28 mouse cellular contexts compared by ENCODE assay signal in genomic region chr8:12955880-12956279, GRCm38 (mm10).
DNase-seq lines count a peak whose midpoint lies in the region; ATAC-seq and TF ChIP-seq lines count a peak whose summit lies in the region.
"Had no signal": no experiment of that assay in that cellular context is flagged by ENCODE, and none has a peak within 500 bp of the region (broad histone marks: within the 10 kb centered on the region; RNA-seq: fewer than 3 reads in every experiment).

No protein-coding gene starts in this region.

- no peaks in the 10 kb centered on the region for H3K9me3 ChIP-seq in intestine, postnatal 0 days (ENCODE audit: control insufficient read depth)
- no peaks in the 10 kb centered on the region for H3K9me3 ChIP-seq in liver, postnatal 0 days (ENCODE audit: low read length)
- H3K9me3 ChIP-seq: embryonic facial prominence, embryonic 13.5 days; forebrain, embryonic 12.5 days; forebrain, embryonic 15.5 days; heart, embryonic 12.5 days; heart, embryonic 15.5 days; hindbrain, embryonic 12.5 days; hindbrain, embryonic 15.5 days had no signal

- H3K4me3 ChIP-seq in bone marrow, adult 2 months (replicated peaks; ENCODE audit: control insufficient read depth, low read depth, low read length) = no peak overlapping the region
- no peak overlapping the region for H3K4me3 ChIP-seq in intestine, postnatal 0 days (ENCODE audit: low read depth, low read length)
- no peak overlapping the region for H3K4me3 ChIP-seq in liver, postnatal 0 days (ENCODE audit: low read depth, low read length)
- H3K4me3 ChIP-seq: embryonic facial prominence, embryonic 13.5 days; erythroblast, embryonic 14.5 days; forebrain, embryonic 12.5 days; forebrain, embryonic 15.5 days; heart, embryonic 12.5 days; heart, embryonic 15.5 days; hindbrain, embryonic 12.5 days; hindbrain, embryonic 15.5 days had no signal

- H3K4me1 ChIP-seq in bone marrow, adult 2 months (ENCODE audit: control insufficient read depth, insufficient read depth, low read length) = peaks cover 5% of the 10 kb centered on the region; the same call in 1 of the 2 replicates
- H3K4me1 ChIP-seq in intestine, postnatal 0 days (replicated peaks; ENCODE audit: control insufficient read depth, insufficient read depth, low read length) = no peaks in the 10 kb centered on the region
- H3K4me1 ChIP-seq in liver, postnatal 0 days (ENCODE audit: insufficient read depth) = 0 out of 2 replicates have a peak, but pooled peaks cover 4% of the 10 kb centered on the region
- H3K4me1 ChIP-seq: heart, embryonic 12.5 days; heart, embryonic 15.5 days had no signal

- no peaks in the 10 kb centered on the region for H3K36me3 ChIP-seq in intestine, postnatal 0 days (ENCODE audit: control insufficient read depth, insufficient read depth)
- H3K36me3 ChIP-seq in liver, postnatal 0 days (replicated peaks; ENCODE audit: insufficient read depth, low read length) = no peaks in the 10 kb centered on the region
- H3K36me3 ChIP-seq: heart, embryonic 12.5 days; heart, embryonic 15.5 days had no signal

- no peak for TF ChIP-seq EP300 in liver, postnatal 0 days (IDR thresholded peaks at IDR 0.05; ENCODE audit: low read depth)

- H3K27me3 ChIP-seq in intestine, postnatal 0 days (replicated peaks; ENCODE audit: control insufficient read depth, insufficient read depth, low read length) = no peaks in the 10 kb centered on the region
- 0 out of 2 replicates have a peak, but pooled peaks cover 6% of the 10 kb centered on the region for H3K27me3 ChIP-seq in liver, postnatal 0 days (ENCODE audit: insufficient read depth, low read length)
- H3K27me3 ChIP-seq: embryonic facial prominence, embryonic 13.5 days; forebrain, embryonic 12.5 days; forebrain, embryonic 15.5 days; heart, embryonic 12.5 days; heart, embryonic 15.5 days; hindbrain, embryonic 12.5 days; hindbrain, embryonic 15.5 days had no signal

- no peak overlapping the region for H3K9ac ChIP-seq in intestine, postnatal 0 days (ENCODE audit: low read depth, low read length)
- no peak overlapping the region for H3K9ac ChIP-seq in liver, postnatal 0 days (replicated peaks)
- H3K9ac ChIP-seq: embryonic facial prominence, embryonic 13.5 days; forebrain, embryonic 12.5 days; forebrain, embryonic 15.5 days; heart, embryonic 12.5 days; heart, embryonic 15.5 days; hindbrain, embryonic 12.5 days; hindbrain, embryonic 15.5 days had no signal

- no peak for TF ChIP-seq POLR2A in bone marrow, adult 2 months (IDR thresholded peaks at IDR 0.05; ENCODE audit: borderline replicate concordance, control insufficient read depth, low read depth, low read length)

- peak; percentile 62 for DNase-seq in 416B (ENCODE audit: low read depth)
- no peak for DNase-seq in frontal cortex, postnatal 25 days (ENCODE audit: low spot score in 2 of 2)
- no peak for DNase-seq in spleen, postnatal 10 days (ENCODE audit: low spot score in 2 of 2)
- DNase-seq in liver, postnatal 0 days = no peak
- DNase-seq: adrenal gland, adult 8-10 months; adrenal gland, postnatal 25 days; cerebellum, adult 11 months; cerebellum, adult 2 months; cerebellum, adult 9-11 months; cerebellum, postnatal 25 days; gastrocnemius, postnatal 10 days; gastrocnemius, postnatal 36 days; heart, adult 11 months; heart, postnatal 10 days; heart, postnatal 4 days had no signal

- WGBS in bone marrow, adult 2 months = 6% methylated on average over 4 of the region's 4 CpGs
- WGBS in intestine, postnatal 0 days = 82% methylated on average over 4 of the region's 4 CpGs
- WGBS in liver, postnatal 0 days (ENCODE audit: insufficient replicate concordance) = 50% methylated on average over 4 of the region's 4 CpGs

- no peak for TF ChIP-seq CTCF in bone marrow, adult 2 months (IDR thresholded peaks at IDR 0.05; ENCODE audit: control insufficient read depth, insufficient read depth, low read length)
- no peak for TF ChIP-seq CTCF in intestine, postnatal 0 days (IDR thresholded peaks at IDR 0.05; ENCODE audit: low read depth)
- no peak for TF ChIP-seq CTCF in liver, postnatal 0 days (IDR thresholded peaks at IDR 0.05; ENCODE audit: low read depth)

- H3K4me2 ChIP-seq in intestine, postnatal 0 days (replicated peaks; ENCODE audit: low read depth) = no peak overlapping the region
- no peak overlapping the region for H3K4me2 ChIP-seq in liver, postnatal 0 days (ENCODE audit: low read depth, low read length)
- H3K4me2 ChIP-seq: embryonic facial prominence, embryonic 13.5 days; forebrain, embryonic 12.5 days; forebrain, embryonic 15.5 days; heart, embryonic 12.5 days; heart, embryonic 15.5 days; hindbrain, embryonic 12.5 days; hindbrain, embryonic 15.5 days had no signal

- ATAC-seq in granulocyte monocyte progenitor cell, adult 5-6 weeks (replicated peaks; ENCODE audit: poor library complexity, severe bottlenecking) = peak; percentile 87
- ATAC-seq in megakaryocyte progenitor cell, adult 5-6 weeks (replicated peaks; ENCODE audit: poor library complexity) = peak; percentile 86
- no peak for ATAC-seq in intestine, postnatal 0 days
- ATAC-seq in liver, postnatal 0 days = no peak
- ATAC-seq: activated CD4-positive, CD25-positive, alpha-beta regulatory T cell, adult 4 months; forebrain, embryonic 15.5 days had no signal

- H3K27ac ChIP-seq in bone marrow, adult 2 months (ENCODE audit: control insufficient read depth, insufficient read depth, low read depth, low read length, poor library complexity) = peak overlapping the region; percentile 54
- H3K27ac ChIP-seq in intestine, postnatal 0 days (ENCODE audit: low read depth, low read length) = no peak overlapping the region
- no peak overlapping the region for H3K27ac ChIP-seq in liver, postnatal 0 days (ENCODE audit: low read depth)
- H3K27ac ChIP-seq: embryonic facial prominence, embryonic 13.5 days; forebrain, embryonic 12.5 days; forebrain, embryonic 15.5 days; heart, embryonic 15.5 days had no signal

Comparison
In these comparisons a context has a peak if more than half of its experiments do, and no peak if none do; other contexts are left out.
1. ATAC-seq: peak in granulocyte monocyte progenitor cell, adult 5-6 weeks (single experiment) and megakaryocyte progenitor cell, adult 5-6 weeks (single experiment); none in intestine, postnatal 0 days (single experiment) and liver, postnatal 0 days (single experiment).